Mouse (Mus musculus) cortical plate, adult 2 months (tissue): ENCODE results near the gene Jazf1.

Experiments used
- CTCF ChIP-seq: fragments of 200-500 bp; IDR thresholded peaks from 2 replicates; pipeline ENCODE4 v1.5.1; 2011; ENCODE audit warnings: mild to moderate bottlenecking, control low read depth, low read length; ENCODE audit not compliant: insufficient read depth; ENCODE audit errors: extremely low read depth
- POLR2A ChIP-seq: fragments of 200-500 bp; IDR thresholded peaks from 2 replicates; pipeline ENCODE4 v1.6.1; 2011; ENCODE audit warnings: mild to moderate bottlenecking, low read length, control low read depth; ENCODE audit not compliant: insufficient read depth; ENCODE audit errors: extremely low read depth

DNA sequence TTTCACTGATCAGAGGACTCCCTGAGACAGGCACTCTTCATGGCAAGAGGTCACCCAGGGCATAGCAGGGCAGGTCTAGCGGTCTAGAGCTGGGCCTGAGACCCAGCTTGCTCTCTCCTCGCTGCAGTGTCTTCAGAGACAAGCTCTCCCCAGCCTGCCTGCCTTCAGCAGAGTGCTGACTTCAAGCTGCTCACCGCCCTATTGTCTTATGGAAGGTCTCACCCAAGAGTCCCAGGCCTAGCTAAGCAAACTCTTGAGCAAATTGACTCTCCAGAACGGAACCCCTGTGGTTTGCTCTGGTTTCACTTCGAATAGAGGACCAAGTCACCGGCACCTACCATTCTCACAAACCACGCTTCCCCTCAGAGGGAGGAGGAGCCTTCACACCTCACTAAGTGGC is 103.1 kb downstream of the Jazf1 start:
- TF ChIP-seq CTCF (no peak), POLR2A (no peak)
